Mouse (Mus musculus): ENCODE measurements around the gene AU022252.

AU022252 gene

GRCm38 (mm10) chr4:119244468-119245240, 12.1 kb upstream of the AU022252 start:
- DNase-seq (ENCODE audit: low spot score): no peak

GRCm38 (mm10) chr4:119242571-119242970, 10.1 kb upstream of the AU022252 start:
- DNase-seq (ENCODE audit: low spot score): no peak

GRCm38 (mm10) chr4:119241664-119242063, 9.2 kb upstream of the AU022252 start:
- DNase-seq (ENCODE audit: low spot score): peak; percentile 69

- no peak for DNase-seq (ENCODE audit: low spot score)
These were observed 6.7 kb upstream of the AU022252 start for GRCm38 (mm10) chr4:119239181-119239682.

- DNase-seq (ENCODE audit: low spot score): no peak
These were observed 6.1 kb upstream of the AU022252 start for GRCm38 (mm10) chr4:119238661-119239060.

- DNase-seq (ENCODE audit: low spot score): no peak
These were observed 1.8 kb upstream of the AU022252 start for GRCm38 (mm10) chr4:119234348-119234747.

GRCm38 (mm10) chr4:119233256-119233901, 867 bp upstream of the AU022252 start:
- DNase-seq (ENCODE audit: low spot score): peak; percentile 64

GRCm38 (mm10) chr4:119226751-119227150, 5.8 kb downstream of the AU022252 start:
- DNase-seq (ENCODE audit: low spot score): no peak

GRCm38 (mm10) chr4:119225719-119226118, 6.8 kb downstream of the AU022252 start:
- DNase-seq (ENCODE audit: low spot score): no peak

- DNase-seq (ENCODE audit: low spot score): no peak
These were observed 8.0 kb downstream of the AU022252 start for GRCm38 (mm10) chr4:119224534-119224933.

GRCm38 (mm10) chr4:119223696-119224095, 8.8 kb downstream of the AU022252 start:
- no peak for DNase-seq (ENCODE audit: low spot score)

- no peak for DNase-seq (ENCODE audit: low spot score)
These were observed 14.3 kb downstream of the AU022252 start, which contains the start of gene Tmem269 for GRCm38 (mm10) chr4:119218169-119218568. TSS of gene Tmem269 (minus strand) at chr4:119218217.

GRCm38 (mm10) chr4:119216667-119217066, 15.8 kb downstream of the AU022252 start:
- no peak for DNase-seq (ENCODE audit: low spot score)

GRCm38 (mm10) chr4:119204672-119205071, 27.8 kb downstream of the AU022252 start:
- DNase-seq (ENCODE audit: low spot score): peak; percentile 76

GRCm38 (mm10) chr4:119198105-119198504, 34.4 kb downstream of the AU022252 start:
- no peak for DNase-seq (ENCODE audit: low spot score)

- no peak for DNase-seq (ENCODE audit: low spot score)
These were observed 36.8 kb downstream of the AU022252 start for GRCm38 (mm10) chr4:119195582-119196320.

- peak; percentile 98 for DNase-seq (ENCODE audit: low spot score)
These were observed 37.5 kb downstream of the AU022252 start, which contains the start of gene Svbp for GRCm38 (mm10) chr4:119194909-119195581. TSS of gene Svbp (plus strand) at chr4:119195306.

- DNase-seq (ENCODE audit: low spot score): no peak
These were observed 39.8 kb downstream of the AU022252 start for GRCm38 (mm10) chr4:119192757-119193156.

- DNase-seq (ENCODE audit: low spot score): no peak
These were observed 41.2 kb downstream of the AU022252 start for GRCm38 (mm10) chr4:119191273-119191672.

GRCm38 (mm10) chr4:119190618-119191017, 41.9 kb downstream of the AU022252 start:
- DNase-seq (ENCODE audit: low spot score): no peak

GRCm38 (mm10) chr4:119189864-119190263, 42.6 kb downstream of the AU022252 start, which contains the start of gene Ermap:
TSS of gene Ermap (minus strand) at chr4:119190011.
- DNase-seq (ENCODE audit: low spot score): no peak

- no peak for DNase-seq (ENCODE audit: low spot score)
These were observed 43.1 kb downstream of the AU022252 start for GRCm38 (mm10) chr4:119189392-119189791.
